Mouse (Mus musculus) embryonic facial prominence, embryonic 11.5 days (tissue): ENCODE measurements around the gene Ppara. TPM values are rescaled to one million over a fixed set of nuclear protein-coding genes. Genes with fewer than 3 reads are reported as not detected.
"Not testable (repeated sequence)": the region's sequence is repeated elsewhere in the genome, so short reads cannot be mapped to it uniquely, and the experiment has no call there.

Experiments used
- ATAC-seq: fragments of 200-750 bp; cut with Nextera tagmentation; replicated peaks from 2 replicates; pipeline ENCODE4 v1.8.0; 2017; ENCODE audit warnings: low read depth; ENCODE audit not compliant: insufficient number of reproducible peaks, low FRiP score, low TSS enrichment
- DNase-seq: peaks from one replicate; pipeline ENCODE4 v3.0.0-alpha.2; 2015; ENCODE audit warnings: low spot score
- H3K27ac ChIP-seq: fragments of 300-500 bp; sonication (generic); replicated peaks from 2 replicates; pipeline ENCODE4 v1.5.1; 2014; ENCODE audit warnings: mild to moderate bottlenecking, low read depth, low read length, control low read depth
- H3K27me3 ChIP-seq: fragments of 300-500 bp; sonication (generic); 2 replicates; pipeline ENCODE4 v1.6.1; 2014; ENCODE audit warnings: mild to moderate bottlenecking, low read length, moderate library complexity, mixed read lengths; ENCODE audit not compliant: control insufficient read depth, insufficient read depth
- H3K36me3 ChIP-seq: fragments of 300-500 bp; sonication (generic); replicated peaks from 2 replicates; pipeline ENCODE4 v1.6.1; 2014; ENCODE audit warnings: low read depth, mild to moderate bottlenecking, low read length, moderate library complexity, mixed read lengths; ENCODE audit not compliant: control insufficient read depth, insufficient read depth
- H3K4me1 ChIP-seq: fragments of 300-500 bp; sonication (generic); 2 replicates; pipeline ENCODE4 v1.6.1; 2014; ENCODE audit warnings: low read length, mixed read lengths; ENCODE audit not compliant: control insufficient read depth, insufficient read depth
- H3K4me2 ChIP-seq: fragments of 300-500 bp; sonication (generic); 2 replicates; pipeline ENCODE4 v1.6.1; 2014; ENCODE audit warnings: low read depth, mild to moderate bottlenecking, control low read depth, low read length, moderate library complexity
- H3K4me3 ChIP-seq: fragments of 300-500 bp; sonication (generic); 2 replicates; pipeline ENCODE4 v1.5.1; 2014; ENCODE audit warnings: low read depth, low read length, control low read depth
- H3K9ac ChIP-seq: fragments of 300-500 bp; sonication (generic); replicated peaks from 2 replicates; pipeline ENCODE4 v1.6.1; 2014; ENCODE audit warnings: mild to moderate bottlenecking, control low read depth, low read length
- H3K9me3 ChIP-seq: fragments of 300-500 bp; sonication (generic); replicated peaks from 2 replicates; pipeline ENCODE4 v1.6.1; 2016; ENCODE audit warnings: mild to moderate bottlenecking, low read length, inconsistent platforms, mixed read lengths; ENCODE audit not compliant: control insufficient read depth
- WGBS: fragments of 180-500 bp; shearing (Covaris S2); extraction: QIAGEN DNeasy Blood & Tissue Kit; methylation state at CpG from one replicate; pipeline ENCODE4 v1.1.7; 2014; 5-methylcytosine and 5-hydroxymethylcytosine counted together
- polyA plus RNA-seq: library from polyadenylated mRNA; unstranded; fragments of >200 nt; fragmentation: Nextera tagmentation; extraction: Ambion mirVana; gene quantifications from 2 replicates; pipeline ENCODE4 v1.2.1, GENCODE M21; 2014

Ppara gene
- polyA plus RNA-seq, 1 experiment from 2014 or later = 0.28 TPM

DNA sequence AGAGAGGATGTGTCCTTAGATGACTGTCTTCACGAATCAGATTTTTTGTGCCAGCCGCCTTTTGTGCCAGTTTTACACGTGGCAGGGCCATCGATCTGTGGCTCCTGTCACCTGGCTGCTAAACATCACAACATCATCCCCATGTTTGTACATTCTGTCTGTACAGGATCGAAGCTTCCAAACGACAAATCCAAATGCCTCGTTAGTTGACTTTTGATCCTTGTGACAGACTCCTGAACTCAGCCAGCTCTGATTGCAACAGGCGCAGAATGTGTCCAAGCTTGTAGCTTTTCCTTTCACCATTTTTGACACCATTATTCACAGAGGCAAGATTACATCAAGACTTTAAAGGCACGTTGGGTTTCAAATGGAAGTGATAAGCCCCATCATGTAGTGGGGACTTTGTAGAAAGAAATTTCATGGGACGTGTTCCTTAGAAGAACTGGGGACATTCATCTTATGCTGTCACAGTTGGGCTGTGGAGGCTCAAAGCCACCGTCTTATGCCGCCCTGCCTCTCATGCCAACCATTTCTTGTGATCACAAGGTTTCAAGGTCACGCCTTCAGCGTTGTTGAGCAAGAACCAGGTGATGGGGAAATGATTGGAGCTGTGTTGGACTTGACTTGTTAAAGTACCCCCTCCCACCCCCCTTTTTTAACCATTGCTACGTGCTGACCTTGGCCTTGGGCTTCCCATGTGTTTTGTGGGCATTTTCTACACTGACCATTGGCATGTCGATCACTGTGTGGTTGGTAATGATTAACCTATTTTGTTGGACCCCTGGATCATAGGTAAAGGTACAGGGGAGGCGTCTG lies 36.7 kb downstream of the Ppara start:
- DNase-seq (no peak), ATAC-seq (no peak)
- H3K9me3 ChIP-seq = no peaks in the 10 kb centered on the region
- no peak overlapping the region for H3K27ac ChIP-seq
- H3K27me3 ChIP-seq = no peaks in the 10 kb centered on the region
- no peaks in the 10 kb centered on the region for H3K4me1 ChIP-seq
- no peak overlapping the region for H3K9ac ChIP-seq
- WGBS = 82% methylated on average over 17 of the region's 17 CpGs
- no peak overlapping the region for H3K4me3 ChIP-seq
- no peak overlapping the region for H3K4me2 ChIP-seq
- H3K36me3 ChIP-seq = no peaks in the 10 kb centered on the region

- H3K27me3 ChIP-seq = no peaks in the 10 kb centered on the region
Measured at GRCm38 (mm10) chr15:85772146-85772740, 37.5 kb downstream of the Ppara start.

DNA sequence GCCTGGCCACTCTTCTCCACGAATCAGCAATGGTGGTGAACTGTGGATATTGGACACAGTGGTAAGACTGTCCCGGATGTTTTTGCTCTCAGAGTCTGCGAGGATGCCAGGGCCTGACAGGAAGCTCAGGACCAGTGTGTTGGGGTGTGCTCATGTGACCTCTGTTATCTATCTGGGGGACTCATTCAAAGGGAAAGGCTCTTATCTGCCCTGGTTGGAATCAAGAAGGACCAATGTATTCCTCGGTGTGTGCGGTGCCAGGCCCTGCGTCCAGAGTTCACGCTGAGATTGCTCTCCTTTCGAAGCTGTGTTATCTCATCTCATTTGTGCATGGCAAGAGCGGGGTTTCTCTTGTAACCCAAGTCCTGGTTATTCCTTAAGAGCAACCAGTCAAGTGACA lies 39.6 kb downstream of the Ppara start:
- Histone ChIP-seq H3K9me3 (no peaks in the 10 kb centered on the region), H3K27me3 (no peaks in the 10 kb centered on the region), H3K27ac (no peak overlapping the region), H3K36me3 (no peaks in the 10 kb centered on the region), H3K4me3 (no peak overlapping the region), H3K9ac (no peak overlapping the region), H3K4me1 (no peaks in the 10 kb centered on the region), H3K4me2 (no peak overlapping the region)
- ATAC-seq = no peak
- 89% methylated on average over 9 of the region's 9 CpGs for WGBS
- DNase-seq = no peak

More at GRCm38 (mm10) chr15:85772146-85772740, 37.5 kb downstream of the Ppara start:
- H3K9me3 ChIP-seq = no peaks in the 10 kb centered on the region
- 76% methylated on average over 11 of the region's 11 CpGs for WGBS
- no peaks in the 10 kb centered on the region for H3K36me3 ChIP-seq
- H3K4me3 ChIP-seq = no peak overlapping the region
- H3K4me2 ChIP-seq = no peak overlapping the region
- no peak overlapping the region for H3K27ac ChIP-seq
- no peak for ATAC-seq
- H3K9ac ChIP-seq = no peak overlapping the region
- H3K4me1 ChIP-seq = no peaks in the 10 kb centered on the region
- DNase-seq = no peak

DNA sequence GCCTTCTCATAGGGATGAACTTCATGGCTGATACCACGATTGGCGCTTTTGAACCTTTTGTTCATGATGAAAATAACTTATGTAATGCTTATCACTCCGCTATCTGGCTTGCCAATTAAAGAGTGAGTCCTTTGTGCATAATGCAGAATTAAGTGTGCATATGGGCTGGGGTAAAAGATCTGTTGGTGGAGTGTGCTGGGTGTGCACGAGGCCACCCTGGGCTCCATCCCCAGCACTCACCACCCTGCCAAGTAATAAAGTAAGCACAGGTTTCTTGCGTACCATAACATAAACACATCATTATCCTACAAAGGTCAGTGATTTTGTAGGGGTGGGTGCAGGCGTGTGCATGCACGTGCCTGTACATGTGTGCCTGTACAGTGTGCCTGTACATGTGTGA lies 40.2 kb downstream of the Ppara start:
- DNase-seq (no peak), ATAC-seq (no peak)
- no peaks in the 10 kb centered on the region for H3K27me3 ChIP-seq
- no peak overlapping the region for H3K4me3 ChIP-seq
- no peak overlapping the region for H3K27ac ChIP-seq
- H3K4me2 ChIP-seq = no peak overlapping the region
- H3K36me3 ChIP-seq = no peaks in the 10 kb centered on the region
- WGBS = 83% methylated on average over 7 of the region's 7 CpGs
- no peaks in the 10 kb centered on the region for H3K4me1 ChIP-seq
- no peaks in the 10 kb centered on the region for H3K9me3 ChIP-seq
- H3K9ac ChIP-seq = no peak overlapping the region

- H3K9me3 ChIP-seq = no peaks in the 10 kb centered on the region
- H3K4me3 ChIP-seq = no peak overlapping the region
- no peak for DNase-seq
- no peaks in the 10 kb centered on the region for H3K4me1 ChIP-seq
- no peaks in the 10 kb centered on the region for H3K36me3 ChIP-seq
- H3K4me2 ChIP-seq = no peak overlapping the region
- H3K9ac ChIP-seq = no peak overlapping the region
- H3K27ac ChIP-seq = no peak overlapping the region
- H3K27me3 ChIP-seq = no peaks in the 10 kb centered on the region
- WGBS = 76% methylated on average over 2 of the region's 2 CpGs
- ATAC-seq = no peak
Measured at GRCm38 (mm10) chr15:85776241-85776640, 41.5 kb downstream of the Ppara start.

DNA sequence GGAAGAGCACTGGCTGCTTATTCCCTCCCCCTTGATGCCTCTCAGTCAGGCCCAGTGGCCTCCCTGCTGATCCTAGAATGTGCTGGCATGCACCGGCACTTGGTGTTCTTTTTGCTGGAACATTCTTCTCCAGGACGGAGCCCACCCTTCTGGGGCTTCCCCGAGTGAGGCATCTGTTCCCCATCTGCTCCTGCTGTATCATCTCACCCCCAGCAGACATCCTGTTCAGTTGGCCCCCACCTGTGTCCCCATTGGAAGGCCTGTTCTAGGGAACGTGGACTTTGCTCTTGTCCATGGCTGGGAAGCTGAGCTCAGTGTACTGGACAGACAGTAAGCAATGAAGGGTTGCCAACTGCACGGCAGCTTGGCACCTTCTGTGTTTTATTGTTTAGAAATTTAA lies 42.0 kb downstream of the Ppara start:
- no peaks in the 10 kb centered on the region for H3K4me1 ChIP-seq
- H3K27ac ChIP-seq = no peak overlapping the region
- no peaks in the 10 kb centered on the region for H3K36me3 ChIP-seq
- DNase-seq (no peak), ATAC-seq (no peak)
- no peak overlapping the region for H3K4me3 ChIP-seq
- H3K9ac ChIP-seq = no peak overlapping the region
- H3K9me3 ChIP-seq = no peaks in the 10 kb centered on the region
- H3K4me2 ChIP-seq = no peak overlapping the region
- WGBS = 72% methylated on average over 5 of the region's 5 CpGs
- H3K27me3 ChIP-seq = no peaks in the 10 kb centered on the region

DNA sequence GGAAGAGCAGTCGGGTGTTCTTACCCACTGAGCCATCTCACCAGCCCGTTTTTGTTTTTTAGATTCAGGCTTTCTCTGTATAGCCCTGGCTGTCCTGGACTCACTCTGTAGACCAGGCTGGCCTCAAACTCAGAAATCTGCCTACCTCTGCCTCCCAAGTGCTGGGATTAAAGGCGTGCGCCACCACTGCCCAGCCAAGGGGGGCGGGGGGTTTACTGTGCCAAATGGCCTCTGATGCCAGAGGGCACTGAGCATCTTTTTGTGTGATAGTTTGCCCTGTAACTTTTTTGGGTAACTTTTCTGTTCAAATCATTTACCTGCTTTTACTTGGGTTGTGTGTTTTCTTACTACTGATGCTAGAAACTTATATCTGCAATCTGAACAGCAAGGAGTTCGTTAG lies 44.1 kb downstream of the Ppara start:
- H3K36me3 ChIP-seq, H3K27ac ChIP-seq, H3K9me3 ChIP-seq, H3K9ac ChIP-seq, H3K4me1 ChIP-seq, H3K4me3 ChIP-seq, ATAC-seq, H3K4me2 ChIP-seq, DNase-seq, H3K27me3 ChIP-seq: not testable (repeated sequence)
- 90% methylated on average over 6 of the region's 6 CpGs for WGBS

- H3K27ac ChIP-seq = no peak overlapping the region
- WGBS = 89% methylated on average over 4 of the region's 4 CpGs
- H3K27me3 ChIP-seq = no peaks in the 10 kb centered on the region
- no peaks in the 10 kb centered on the region for H3K36me3 ChIP-seq
- no peak overlapping the region for H3K4me2 ChIP-seq
- H3K9me3 ChIP-seq = no peaks in the 10 kb centered on the region
- H3K9ac ChIP-seq = no peak overlapping the region
- no peak for DNase-seq
- H3K4me3 ChIP-seq = no peak overlapping the region
- no peaks in the 10 kb centered on the region for H3K4me1 ChIP-seq
- no peak for ATAC-seq
Measured at GRCm38 (mm10) chr15:85783146-85783545, 48.4 kb downstream of the Ppara start.
